Mouse (Mus musculus): ENCODE results near the gene Gm20388. TPM values are rescaled to one million over a fixed set of nuclear protein-coding genes. Genes with fewer than 3 reads are reported as not detected.

Gm20388 gene
- polyA plus RNA-seq, 1 experiment from 2014 or later, result 7.4 TPM

- Histone ChIP-seq H3K4me3 (replicated peaks; ENCODE audit: low read length) (no peak overlapping the region), H3K27ac (ENCODE audit: low read length) (no peak overlapping the region), H3K9ac (ENCODE audit: low read length) (no peak overlapping the region), H3K36me3 (ENCODE audit: control insufficient read depth, insufficient read depth, low read length) (no peaks in the 10 kb centered on the region), H3K9me3 (replicated peaks; ENCODE audit: control insufficient read depth, low read length) (no peaks in the 10 kb centered on the region), H3K4me1 (ENCODE audit: control insufficient read depth, insufficient read depth, low read length) (peaks cover 15% of the 10 kb centered on the region), H3K27me3 (ENCODE audit: control insufficient read depth, insufficient read depth, low read length) (no peaks in the 10 kb centered on the region), H3K4me2 (ENCODE audit: low read depth, low read length) (no peak overlapping the region)
- 61% methylated on average over 3 of the region's 3 CpGs for WGBS
- no peak for ATAC-seq (ENCODE audit: insufficient read depth, low FRiP score)
These were observed 2188.1 kb downstream of the Gm20388 start for GRCm38 (mm10) chr8:122098766-122099165.

GRCm38 (mm10) chr8:122099711-122100220 lies 2189.1 kb downstream of the Gm20388 start:
- no peak overlapping the region for H3K27ac ChIP-seq (ENCODE audit: low read length)
- no peak overlapping the region for H3K9ac ChIP-seq (ENCODE audit: low read length)
- H3K4me2 ChIP-seq (ENCODE audit: low read depth, low read length), result no peak overlapping the region
- no peak overlapping the region for H3K4me3 ChIP-seq (replicated peaks; ENCODE audit: low read length)
- no peaks in the 10 kb centered on the region for H3K27me3 ChIP-seq (ENCODE audit: control insufficient read depth, insufficient read depth, low read length)
- peaks cover 15% of the 10 kb centered on the region for H3K4me1 ChIP-seq (ENCODE audit: control insufficient read depth, insufficient read depth, low read length)
- no peaks in the 10 kb centered on the region for H3K9me3 ChIP-seq (replicated peaks; ENCODE audit: control insufficient read depth, low read length)
- H3K36me3 ChIP-seq (ENCODE audit: control insufficient read depth, insufficient read depth, low read length), result no peaks in the 10 kb centered on the region
- 63% methylated on average over 7 of the region's 7 CpGs for WGBS
- ATAC-seq (ENCODE audit: insufficient read depth, low FRiP score), result no peak

GRCm38 (mm10) chr8:122101816-122102215 lies 2191.2 kb downstream of the Gm20388 start:
- Histone ChIP-seq H3K9me3 (replicated peaks; ENCODE audit: control insufficient read depth, low read length) (no peaks in the 10 kb centered on the region), H3K4me2 (ENCODE audit: low read depth, low read length) (no peak overlapping the region), H3K27ac (ENCODE audit: low read length) (no peak overlapping the region; the same call in 1 of the 2 replicates), H3K9ac (ENCODE audit: low read length) (no peak overlapping the region), H3K36me3 (ENCODE audit: control insufficient read depth, insufficient read depth, low read length) (no peaks in the 10 kb centered on the region), H3K4me1 (ENCODE audit: control insufficient read depth, insufficient read depth, low read length) (peaks cover 22% of the 10 kb centered on the region), H3K4me3 (replicated peaks; ENCODE audit: low read length) (no peak overlapping the region), H3K27me3 (ENCODE audit: control insufficient read depth, insufficient read depth, low read length) (no peaks in the 10 kb centered on the region)
- no peak for ATAC-seq (ENCODE audit: insufficient read depth, low FRiP score)
- 65% methylated on average over 5 of the region's 5 CpGs for WGBS

- WGBS, result 39% methylated on average over 8 of the region's 8 CpGs
- H3K4me3 ChIP-seq (replicated peaks; ENCODE audit: low read length), result no peak overlapping the region
- ATAC-seq (ENCODE audit: insufficient read depth, low FRiP score), result no peak
- H3K27me3 ChIP-seq (ENCODE audit: control insufficient read depth, insufficient read depth, low read length), result no peaks in the 10 kb centered on the region
- no peaks in the 10 kb centered on the region for H3K9me3 ChIP-seq (replicated peaks; ENCODE audit: control insufficient read depth, low read length)
- no peak overlapping the region for H3K9ac ChIP-seq (ENCODE audit: low read length)
- no peak overlapping the region for H3K4me2 ChIP-seq (ENCODE audit: low read depth, low read length)
- no peaks in the 10 kb centered on the region for H3K36me3 ChIP-seq (ENCODE audit: control insufficient read depth, insufficient read depth, low read length)
- peaks cover 22% of the 10 kb centered on the region for H3K4me1 ChIP-seq (ENCODE audit: control insufficient read depth, insufficient read depth, low read length)
- H3K27ac ChIP-seq (ENCODE audit: low read length), result peak overlapping the region; percentile 37
These were observed 2191.6 kb downstream of the Gm20388 start for GRCm38 (mm10) chr8:122102286-122102685.

GRCm38 (mm10) chr8:122103241-122103640 lies 2192.6 kb downstream of the Gm20388 start:
- H3K27me3 ChIP-seq (ENCODE audit: control insufficient read depth, insufficient read depth, low read length), result no peaks in the 10 kb centered on the region
- H3K36me3 ChIP-seq (ENCODE audit: control insufficient read depth, insufficient read depth, low read length), result no peaks in the 10 kb centered on the region
- no peak overlapping the region for H3K9ac ChIP-seq (ENCODE audit: low read length)
- H3K4me2 ChIP-seq (ENCODE audit: low read depth, low read length), result no peak overlapping the region
- H3K27ac ChIP-seq (ENCODE audit: low read length), result peak overlapping the region; percentile 12; the same call in 1 of the 2 replicates
- 48% methylated on average over 9 of the region's 9 CpGs for WGBS
- no peak overlapping the region for H3K4me3 ChIP-seq (replicated peaks; ENCODE audit: low read length)
- ATAC-seq (ENCODE audit: insufficient read depth, low FRiP score), result no peak
- H3K9me3 ChIP-seq (replicated peaks; ENCODE audit: control insufficient read depth, low read length), result no peaks in the 10 kb centered on the region
- H3K4me1 ChIP-seq (ENCODE audit: control insufficient read depth, insufficient read depth, low read length), result peaks cover 22% of the 10 kb centered on the region

- no peak overlapping the region for H3K4me3 ChIP-seq (replicated peaks; ENCODE audit: low read length)
- no peaks in the 10 kb centered on the region for H3K9me3 ChIP-seq (replicated peaks; ENCODE audit: control insufficient read depth, low read length)
- H3K36me3 ChIP-seq (ENCODE audit: control insufficient read depth, insufficient read depth, low read length), result no peaks in the 10 kb centered on the region
- no peaks in the 10 kb centered on the region for H3K27me3 ChIP-seq (ENCODE audit: control insufficient read depth, insufficient read depth, low read length)
- H3K9ac ChIP-seq (ENCODE audit: low read length), result no peak overlapping the region
- no peak overlapping the region for H3K27ac ChIP-seq (ENCODE audit: low read length)
- no peak overlapping the region for H3K4me2 ChIP-seq (ENCODE audit: low read depth, low read length)
- peaks cover 22% of the 10 kb centered on the region for H3K4me1 ChIP-seq (ENCODE audit: control insufficient read depth, insufficient read depth, low read length)
- 86% methylated on average over 4 of the region's 4 CpGs for whole genome bisulfite sequencing
- no peak for ATAC-seq (ENCODE audit: insufficient read depth, low FRiP score)
These were observed 2194.0 kb downstream of the Gm20388 start for GRCm38 (mm10) chr8:122104658-122105057.

- H3K27ac ChIP-seq (ENCODE audit: low read length), result no peak overlapping the region
These were observed 2195.6 kb downstream of the Gm20388 start for GRCm38 (mm10) chr8:122106270-122106669.

GRCm38 (mm10) chr8:122110240-122110866 lies 2199.7 kb downstream of the Gm20388 start:
- ATAC-seq (ENCODE audit: insufficient read depth, low FRiP score), result 0 out of 2 replicates have a peak, but pooled peaks have one; percentile 8

More at GRCm38 (mm10) chr8:122106270-122106669, 2195.6 kb downstream of the Gm20388 start:
- Histone ChIP-seq H3K4me3 (replicated peaks; ENCODE audit: low read length) (no peak overlapping the region), H3K4me2 (ENCODE audit: low read depth, low read length) (no peak overlapping the region), H3K27me3 (ENCODE audit: control insufficient read depth, insufficient read depth, low read length) (no peaks in the 10 kb centered on the region), H3K9ac (ENCODE audit: low read length) (no peak overlapping the region), H3K4me1 (ENCODE audit: control insufficient read depth, insufficient read depth, low read length) (peaks cover 22% of the 10 kb centered on the region), H3K9me3 (replicated peaks; ENCODE audit: control insufficient read depth, low read length) (no peaks in the 10 kb centered on the region), H3K36me3 (ENCODE audit: control insufficient read depth, insufficient read depth, low read length) (no peaks in the 10 kb centered on the region)
- WGBS, result 14% methylated on average over 9 of the region's 9 CpGs
- peak; percentile 53; the same call in 1 of the 2 replicates for ATAC-seq (ENCODE audit: insufficient read depth, low FRiP score)

GRCm38 (mm10) chr8:122110867-122111253 lies 2200.2 kb downstream of the Gm20388 start:
- no peaks in the 10 kb centered on the region for H3K36me3 ChIP-seq (ENCODE audit: control insufficient read depth, insufficient read depth, low read length)
- no peak overlapping the region for H3K4me2 ChIP-seq (ENCODE audit: low read depth, low read length)
- WGBS, result 31% methylated on average over 6 of the region's 6 CpGs
- H3K4me3 ChIP-seq (replicated peaks; ENCODE audit: low read length), result no peak overlapping the region
- no peaks in the 10 kb centered on the region for H3K9me3 ChIP-seq (replicated peaks; ENCODE audit: control insufficient read depth, low read length)
- H3K9ac ChIP-seq (ENCODE audit: low read length), result no peak overlapping the region
- peaks cover 10% of the 10 kb centered on the region for H3K4me1 ChIP-seq (ENCODE audit: control insufficient read depth, insufficient read depth, low read length)
- H3K27me3 ChIP-seq (ENCODE audit: control insufficient read depth, insufficient read depth, low read length), result no peaks in the 10 kb centered on the region
- H3K27ac ChIP-seq (ENCODE audit: low read length), result peak overlapping the region; percentile 20; the same call in 1 of the 2 replicates
- ATAC-seq (ENCODE audit: insufficient read depth, low FRiP score), result 0 out of 2 replicates have a peak, but pooled peaks have one; percentile 18

More at GRCm38 (mm10) chr8:122110240-122110866, 2199.7 kb downstream of the Gm20388 start:
- Histone ChIP-seq H3K27ac (ENCODE audit: low read length) (peak overlapping the region; percentile 20; the same call in 1 of the 2 replicates), H3K36me3 (ENCODE audit: control insufficient read depth, insufficient read depth, low read length) (no peaks in the 10 kb centered on the region), H3K4me1 (ENCODE audit: control insufficient read depth, insufficient read depth, low read length) (peaks cover 11% of the 10 kb centered on the region), H3K4me3 (replicated peaks; ENCODE audit: low read length) (no peak overlapping the region), H3K27me3 (ENCODE audit: control insufficient read depth, insufficient read depth, low read length) (no peaks in the 10 kb centered on the region), H3K9me3 (replicated peaks; ENCODE audit: control insufficient read depth, low read length) (no peaks in the 10 kb centered on the region), H3K9ac (ENCODE audit: low read length) (no peak overlapping the region), H3K4me2 (ENCODE audit: low read depth, low read length) (no peak overlapping the region)
- WGBS, result 57% methylated on average over 20 of the region's 20 CpGs
